Mouse (Mus musculus) G1E-ER4 (cell line): ENCODE results near the gene Sars2. TPM values are rescaled to one million over a fixed set of nuclear protein-coding genes. Genes with fewer than 3 reads are reported as not detected.

Experiments
- GATA1 ChIP-seq: IDR thresholded peaks from one replicate; pipeline ENCODE4 v1.8.0; 2012; ENCODE audit warnings: low read length, inconsistent platforms
- polyA plus RNA-seq: library from polyadenylated mRNA; stranded (reverse); fragments of >175 nt; gene quantifications from 2 replicates; pipeline ENCODE4 v1.2.3, GENCODE M21; 2012

The Sars2 gene
- polyA plus RNA-seq, 1 experiment = 72.4 TPM

- TF ChIP-seq GATA1 = no peak
Measured at GRCm38 (mm10) chr7:28790066-28790806, 48.4 kb downstream of the Sars2 start.

- no peak for TF ChIP-seq GATA1
Measured at GRCm38 (mm10) chr7:28791706-28792105, 49.9 kb downstream of the Sars2 start.

GRCm38 (mm10) chr7:28792391-28793185 is 50.8 kb downstream of the Sars2 start:
- no peak for TF ChIP-seq GATA1

DNA sequence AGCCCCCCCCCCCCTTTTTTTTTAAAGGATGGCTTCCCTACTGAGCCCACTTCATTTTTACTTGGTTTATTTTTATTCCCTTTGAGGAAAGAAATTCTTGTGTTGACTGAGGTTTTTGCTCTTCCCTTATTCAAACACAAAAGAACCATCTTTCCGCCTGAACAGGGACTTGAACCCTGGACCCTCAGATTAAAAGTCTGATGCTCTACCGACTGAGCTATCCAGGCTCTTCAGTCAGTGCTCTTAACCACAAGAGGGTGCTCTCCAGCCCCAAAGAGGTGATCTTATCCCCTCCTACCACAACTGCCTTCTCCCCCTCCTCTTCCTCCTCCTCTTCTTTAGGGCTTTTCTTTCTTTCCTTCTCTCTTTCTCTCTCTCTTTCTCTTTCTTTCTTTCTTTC is 52.0 kb downstream of the Sars2 start:
- no peak for TF ChIP-seq GATA1

- TF ChIP-seq GATA1 = no peak
Measured at GRCm38 (mm10) chr7:28794496-28794895, 52.7 kb downstream of the Sars2 start.

DNA sequence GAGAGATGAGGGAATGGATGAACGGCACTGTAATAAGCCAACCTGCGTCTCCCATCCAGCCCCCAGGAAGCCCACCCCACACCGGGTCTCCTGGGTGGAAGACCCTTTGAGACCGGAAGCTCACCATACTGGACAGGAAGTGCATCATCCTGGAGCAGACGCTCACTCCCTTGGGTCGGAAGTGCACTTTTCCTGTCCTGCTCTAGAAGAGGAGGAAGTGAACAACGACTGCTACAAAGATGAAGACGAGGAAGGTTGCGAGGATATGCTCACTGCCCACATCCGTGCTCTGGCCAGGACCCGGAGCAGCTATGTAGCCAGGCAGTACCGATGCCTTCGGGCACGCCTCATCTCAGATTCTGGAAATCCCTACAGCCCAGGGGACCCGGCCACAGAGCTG is 54.0 kb downstream of the Sars2 start:
- no peak for TF ChIP-seq GATA1

- no peak for TF ChIP-seq GATA1
Measured at GRCm38 (mm10) chr7:28796562-28796975, 54.8 kb downstream of the Sars2 start.

GRCm38 (mm10) chr7:28799994-28800393 is 58.2 kb downstream of the Sars2 start:
- no peak for TF ChIP-seq GATA1

- no peak for TF ChIP-seq GATA1
Measured at GRCm38 (mm10) chr7:28801451-28801850, 59.7 kb downstream of the Sars2 start.

DNA sequence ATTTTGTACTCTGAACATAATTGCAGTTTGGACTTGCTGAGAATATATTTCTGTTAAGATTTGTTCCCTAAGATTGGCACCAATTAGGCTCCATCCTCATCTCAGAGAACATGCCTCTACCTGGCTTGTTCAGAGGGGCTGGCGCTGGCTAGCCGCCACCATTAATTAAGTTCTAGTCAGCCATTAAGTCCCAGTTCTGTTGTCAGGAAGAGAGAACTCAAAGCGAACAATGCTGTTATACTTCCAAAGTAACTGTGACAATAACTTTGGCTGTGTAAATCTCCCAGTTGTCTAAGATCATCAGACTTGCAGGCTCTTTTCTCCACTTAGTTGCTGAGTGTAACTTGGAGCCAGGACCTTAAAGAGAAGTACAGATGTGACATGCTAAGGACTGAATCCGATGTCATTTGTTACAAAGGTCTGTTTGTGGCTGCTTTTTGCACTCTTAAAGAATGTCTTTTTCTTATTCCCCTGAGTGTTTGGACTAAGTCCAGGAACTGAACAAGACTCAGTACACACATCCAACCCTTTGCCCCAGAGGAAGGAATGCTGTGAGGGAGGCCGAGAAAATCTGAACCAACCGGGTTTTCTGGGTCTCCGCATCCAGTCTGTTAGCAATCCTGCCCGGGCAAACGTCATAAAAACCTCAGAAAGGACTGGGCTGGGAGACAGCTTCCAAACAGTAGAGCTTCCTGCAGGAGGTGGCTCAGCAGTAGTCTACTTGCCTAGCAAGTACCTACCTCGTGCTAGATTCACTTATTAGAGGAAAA is 60.3 kb downstream of the Sars2 start:
- TF ChIP-seq GATA1 = no peak

DNA sequence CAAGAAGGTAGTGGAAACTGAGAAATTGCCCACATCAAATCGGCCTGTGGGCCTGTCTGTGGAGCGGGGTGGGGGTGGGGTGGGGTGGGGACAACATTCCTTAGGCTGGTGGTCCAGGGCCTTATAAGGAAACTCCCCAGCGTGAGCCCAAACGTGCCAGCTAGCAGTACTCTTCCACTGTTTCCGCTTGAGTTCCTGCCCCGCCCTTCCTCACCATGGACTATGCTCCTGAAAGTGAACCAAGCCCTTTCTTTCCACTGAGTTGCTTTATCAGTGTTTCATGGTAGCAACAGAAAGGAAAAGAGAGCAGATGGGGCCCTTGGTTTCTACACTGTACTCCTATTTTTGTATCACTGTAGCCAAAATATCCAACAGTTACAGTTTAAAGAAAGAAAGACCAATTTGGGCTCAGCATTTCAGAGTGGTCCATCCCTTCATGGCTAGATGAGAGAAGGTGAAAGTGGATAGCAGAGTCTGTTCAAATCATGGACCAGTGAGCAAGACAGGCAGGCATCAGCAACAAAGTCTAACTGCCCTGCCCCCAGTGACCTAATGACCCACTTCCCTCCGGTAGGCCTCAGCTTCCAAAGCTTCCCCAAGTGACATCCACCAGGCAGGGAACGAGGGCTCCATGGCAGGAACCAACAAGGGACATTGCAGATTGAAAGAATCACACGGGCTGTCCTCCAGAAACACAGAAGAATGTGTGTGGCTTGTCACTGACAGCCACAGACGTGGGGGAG is 61.2 kb downstream of the Sars2 start:
- TF ChIP-seq GATA1 = no peak

Other genes starting within 250 kb of the Sars2 start
- not detected in 2 replicates for gene Ifnl2, start 231.5 kb upstream of the Sars2 start, polyA plus RNA-seq
- gene Ifnl3, start 219.2 kb upstream of the Sars2 start, polyA plus RNA-seq = not detected in 2 replicates
- not detected in 2 replicates for gene Sycn, start 201.1 kb upstream of the Sars2 start, polyA plus RNA-seq
- gene Nccrp1, start 194.7 kb upstream of the Sars2 start, polyA plus RNA-seq = not detected in 2 replicates
- gene Samd4b, start 143.8 kb upstream of the Sars2 start, polyA plus RNA-seq = 95.5 and 118 TPM in 2 replicates
- 108 and 142 TPM in 2 replicates for gene Pak4, start 143.8 kb upstream of the Sars2 start, polyA plus RNA-seq
- gene Acp7, start 110.7 kb upstream of the Sars2 start, polyA plus RNA-seq = not detected in 2 replicates
- gene Fbxo27, start 49.1 kb upstream of the Sars2 start, polyA plus RNA-seq = not detected in 2 replicates
- gene Fbxo17, start 25.2 kb upstream of the Sars2 start, polyA plus RNA-seq = not detected in 2 replicates
- gene Mrps12, start 172 bp upstream of the Sars2 start, polyA plus RNA-seq = 367 and 514 TPM in 2 replicates
- gene Ccer2, start 14.2 kb downstream of the Sars2 start, polyA plus RNA-seq = 0.10 TPM in 1 of 2 replicates, not detected in the other
- gene Sirt2, start 24.7 kb downstream of the Sars2 start, polyA plus RNA-seq = 154 and 161 TPM in 2 replicates
- gene Nfkbib, start 25.5 kb downstream of the Sars2 start, polyA plus RNA-seq = 200 and 233 TPM in 2 replicates
- 0.52 and 0.89 TPM in 2 replicates for gene Rinl, start 47.0 kb downstream of the Sars2 start, polyA plus RNA-seq
- gene Hnrnpl, start 66.5 kb downstream of the Sars2 start, polyA plus RNA-seq = 691 and 837 TPM in 2 replicates
- 13.8 and 59.9 TPM in 2 replicates for gene Ech1, start 83.2 kb downstream of the Sars2 start, polyA plus RNA-seq
- 0.26 and 0.70 TPM in 2 replicates for gene Lgals4, start 91.9 kb downstream of the Sars2 start, polyA plus RNA-seq
- gene Lgals7, start 121.9 kb downstream of the Sars2 start, polyA plus RNA-seq = 2.2 and 2.5 TPM in 2 replicates
- gene Capn12, start 139.4 kb downstream of the Sars2 start, polyA plus RNA-seq = 0.03 and 0.04 TPM in 2 replicates
- gene Actn4, start 220.3 kb downstream of the Sars2 start, polyA plus RNA-seq = 421 and 451 TPM in 2 replicates
- 100 and 388 TPM in 2 replicates for gene Eif3k, start 239.9 kb downstream of the Sars2 start, polyA plus RNA-seq
- 90.7 and 110 TPM in 2 replicates for gene Map4k1, start 240.1 kb downstream of the Sars2 start, polyA plus RNA-seq